Mouse (Mus musculus) adrenal gland, postnatal 10 days (tissue): ENCODE results near the gene Ccdc122. TPM values are rescaled to one million over a fixed set of nuclear protein-coding genes. Genes with fewer than 3 reads are reported as not detected.

Experiments
- DNase-seq: peaks from one replicate; pipeline ENCODE4 v3.0.0; 2021; ENCODE audit warnings: mixed read lengths
- total RNA-seq, 2 experiments: library from RNA; stranded (reverse); gene quantifications; 2 replicates each; pipeline ENCODE4 v1.2.3; 2021

Ccdc122 gene
- total RNA-seq, 2 experiments from 2014 or later, result 4.4 to 7.5 TPM

- no peak for DNase-seq
Measured at GRCm38 (mm10) chr14:77130612-77131011, 94.0 kb downstream of the Ccdc122 start.

GRCm38 (mm10) chr14:77136936-77137335 lies 100.4 kb downstream of the Ccdc122 start:
- DNase-seq, result no peak

GRCm38 (mm10) chr14:77141324-77142282 lies 105.0 kb downstream of the Ccdc122 start:
- DNase-seq, result peak; percentile 86

GRCm38 (mm10) chr14:77145103-77145502 lies 108.5 kb downstream of the Ccdc122 start:
- no peak for DNase-seq

GRCm38 (mm10) chr14:77147635-77148034 lies 111.1 kb downstream of the Ccdc122 start:
- no peak for DNase-seq

- no peak for DNase-seq
Measured at GRCm38 (mm10) chr14:77150556-77150955, 114.0 kb downstream of the Ccdc122 start.

GRCm38 (mm10) chr14:77151431-77151830 lies 114.9 kb downstream of the Ccdc122 start:
- DNase-seq, result peak; percentile 20

GRCm38 (mm10) chr14:77156222-77156910 lies 119.8 kb downstream of the Ccdc122 start, which contains the start of gene Enox1:
Gene Enox1 (plus strand): TSS chr14:77156763.
- peak; percentile 75 for DNase-seq

GRCm38 (mm10) chr14:77156911-77157504 lies 120.4 kb downstream of the Ccdc122 start:
- peak; percentile 61 for DNase-seq

GRCm38 (mm10) chr14:77157505-77157911 lies 120.9 kb downstream of the Ccdc122 start:
- peak; percentile 84 for DNase-seq

GRCm38 (mm10) chr14:77159397-77159796 lies 122.8 kb downstream of the Ccdc122 start:
- no peak for DNase-seq

Other genes starting within 250 kb of the Ccdc122 start
- gene Lacc1, start 132 bp downstream of the Ccdc122 start, total RNA-seq, result 1 to 10 TPM; 9.7 to 9.8 TPM
- gene Enox1, start 120.0 kb downstream of the Ccdc122 start, total RNA-seq, result 1 to 10 TPM; 4.9 to 9.4 TPM